Mouse (Mus musculus) retina, postnatal 7 days (tissue): ENCODE data around the gene Nfe2l2.

ENCODE experiments used
- DNase-seq: peaks from one replicate; pipeline ENCODE4 v3.0.0-alpha.2; 2012; ENCODE audit warnings: low read depth, low spot score

Gene Nfe2l2

DNA sequence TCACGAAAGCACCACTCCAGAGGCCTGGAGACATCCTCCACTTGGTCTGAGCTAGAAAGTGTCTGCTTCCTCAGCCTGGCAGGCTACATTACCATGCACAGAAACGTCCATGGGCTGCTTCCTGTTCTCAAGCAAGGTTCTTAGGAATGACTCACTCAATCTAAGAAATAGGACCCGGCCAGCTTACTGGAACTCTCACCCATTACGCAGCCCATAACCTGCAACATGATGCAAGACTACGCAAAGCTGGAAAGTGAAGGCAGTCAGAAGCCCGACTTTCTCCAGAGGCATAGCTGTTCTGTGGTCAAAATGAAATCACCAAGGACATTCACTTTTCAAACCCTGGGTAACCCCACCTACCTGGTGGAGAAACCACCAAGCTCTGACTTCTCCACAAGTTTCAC, 19.0 kb downstream of the Nfe2l2 start:
- DNase-seq = no peak

DNA sequence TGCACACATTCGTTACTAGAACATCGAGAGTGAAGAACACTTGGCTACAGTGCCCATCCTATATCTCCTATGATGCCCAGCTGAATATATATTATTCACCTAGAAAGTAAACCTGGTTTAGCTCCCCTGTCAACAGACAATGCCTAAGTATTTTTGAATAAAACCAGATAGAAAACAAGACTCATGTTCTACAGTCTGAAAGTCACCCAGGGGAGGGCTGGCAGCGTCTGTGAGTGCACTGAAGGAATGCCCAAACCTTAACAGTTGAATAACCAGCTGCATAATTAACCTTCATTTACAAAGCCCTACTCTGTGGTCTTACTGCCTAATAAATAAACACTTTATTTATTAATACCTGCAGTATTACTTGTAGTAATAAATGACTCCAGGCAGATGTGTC, 19.9 kb downstream of the Nfe2l2 start:
- no peak for DNase-seq

DNA sequence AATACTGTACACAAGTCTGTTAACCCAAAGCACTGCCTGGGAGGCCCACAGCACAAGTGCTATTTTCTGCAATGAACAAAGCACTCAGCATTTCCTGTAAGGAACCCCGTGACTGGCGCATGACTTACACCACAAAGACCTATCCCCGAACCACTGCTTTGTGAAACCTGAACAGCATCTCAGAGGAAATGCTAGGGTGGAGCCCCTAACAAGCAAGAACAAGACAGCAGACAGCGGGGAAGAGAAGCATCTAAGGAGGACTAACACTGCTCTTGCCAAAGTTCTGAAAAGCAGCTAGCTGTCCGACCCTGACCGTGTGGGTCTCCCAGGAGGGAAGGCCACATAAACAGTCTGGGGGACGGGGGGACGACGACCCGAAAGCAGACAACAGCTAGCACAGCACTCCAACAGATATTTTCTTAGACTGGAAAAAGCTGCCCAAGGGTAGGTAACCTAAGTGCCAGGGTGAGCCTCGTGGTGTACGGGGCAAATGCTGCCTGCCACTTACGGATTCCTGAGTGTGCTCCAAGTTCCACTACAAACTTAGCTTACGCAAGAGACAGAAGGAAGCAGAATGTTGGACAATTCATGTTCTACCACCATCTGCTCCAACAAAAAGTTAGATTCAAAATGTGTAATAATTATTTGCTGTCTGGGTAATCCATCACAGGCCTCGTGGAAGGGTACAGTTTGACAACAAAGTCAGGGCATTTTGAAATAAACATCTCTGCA, 21.3 kb downstream of the Nfe2l2 start:
- no peak for DNase-seq

DNA sequence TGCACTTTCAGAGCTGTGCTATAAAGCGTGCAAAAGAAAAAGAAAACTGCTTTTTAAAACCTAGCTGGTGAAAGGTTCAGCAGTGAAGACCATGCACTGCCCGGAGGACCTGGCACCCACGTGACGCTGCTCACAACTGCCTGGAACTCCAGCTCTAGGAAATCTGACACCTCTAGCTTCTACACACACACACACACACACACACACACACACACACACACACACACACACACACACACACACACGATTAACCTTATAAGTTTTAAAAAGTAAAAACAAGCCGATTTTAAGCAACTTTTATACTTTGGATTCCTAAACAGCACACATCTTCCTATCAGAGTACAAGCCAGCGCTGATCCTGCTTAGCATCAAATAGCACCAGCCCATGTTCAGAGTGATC, 23.0 kb downstream of the Nfe2l2 start:
- DNase-seq = no peak

DNA sequence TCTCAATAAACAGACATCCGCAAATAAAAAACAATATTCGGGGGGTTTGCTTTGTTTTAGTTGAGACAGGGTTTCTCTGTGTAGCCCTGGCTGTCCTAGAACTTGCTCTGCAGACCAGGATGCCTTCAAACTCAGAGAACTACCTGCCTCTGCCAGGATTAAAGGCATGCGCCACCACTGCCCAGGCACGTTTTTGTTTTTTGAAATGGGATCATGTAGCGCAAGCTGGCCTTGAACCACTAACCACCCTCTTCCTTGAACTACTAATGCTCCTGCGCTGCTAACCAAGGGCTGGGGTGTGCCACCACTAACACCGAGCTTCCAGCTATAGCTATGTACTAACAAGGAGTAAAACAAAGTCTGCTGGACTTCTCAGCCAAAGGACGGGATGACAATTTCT, 24.5 kb downstream of the Nfe2l2 start:
- DNase-seq = no peak

DNA sequence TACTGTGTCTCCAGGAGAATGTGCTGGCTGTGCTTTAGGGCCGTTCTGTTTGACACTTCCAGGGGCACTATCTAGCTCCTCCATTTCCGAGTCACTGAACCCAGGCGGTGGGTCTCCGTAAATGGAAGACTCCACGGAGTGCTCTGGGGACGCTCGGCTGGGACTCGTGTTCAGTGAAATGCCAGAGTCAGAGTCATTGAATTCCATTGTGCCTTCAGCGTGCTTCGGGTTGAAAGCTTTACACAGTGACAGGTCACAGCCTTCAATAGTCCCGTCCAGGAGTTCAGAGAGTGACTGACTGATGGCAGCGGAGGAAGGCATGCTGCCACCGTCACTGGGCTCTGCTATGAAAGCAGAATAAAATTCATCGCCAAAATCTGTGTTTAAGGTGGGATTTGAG, 27.9 kb downstream of the Nfe2l2 start:
- no peak for DNase-seq

DNA sequence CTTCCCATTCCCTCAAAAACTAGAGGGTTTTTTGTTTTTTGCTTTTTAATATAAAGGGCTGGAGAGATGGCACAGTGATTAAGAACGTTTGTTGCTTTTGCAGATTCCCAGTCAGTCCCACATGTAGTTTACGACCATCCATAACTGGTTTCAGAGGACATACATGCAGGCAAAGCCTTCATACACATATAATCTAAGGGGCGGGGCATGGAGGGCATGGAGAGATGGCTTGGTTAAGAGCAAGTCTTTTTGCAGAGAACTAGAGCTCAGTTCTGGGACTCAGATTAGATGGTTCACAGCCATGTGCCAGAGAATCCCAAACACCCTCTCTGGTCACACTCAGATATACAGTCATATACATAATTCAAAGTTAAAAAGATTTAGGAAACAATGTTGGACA, 31.9 kb downstream of the Nfe2l2 start:
- no peak for DNase-seq

DNA sequence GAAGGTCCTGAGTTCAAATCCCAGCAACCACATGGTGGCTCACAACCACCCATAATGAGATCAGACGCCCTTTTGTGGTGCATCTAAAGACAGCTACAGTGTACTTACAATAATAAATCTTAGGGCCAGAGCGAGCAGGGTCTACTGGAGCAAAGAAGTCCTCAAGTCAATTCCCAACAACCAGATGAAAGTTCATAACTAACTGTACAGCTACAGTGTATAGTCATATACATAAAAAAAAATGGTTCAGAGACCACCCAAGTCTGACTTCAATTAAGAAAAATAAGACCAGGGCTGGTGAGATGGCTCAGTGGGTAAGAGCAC, 33.1 kb downstream of the Nfe2l2 start:
- no peak for DNase-seq

DNA sequence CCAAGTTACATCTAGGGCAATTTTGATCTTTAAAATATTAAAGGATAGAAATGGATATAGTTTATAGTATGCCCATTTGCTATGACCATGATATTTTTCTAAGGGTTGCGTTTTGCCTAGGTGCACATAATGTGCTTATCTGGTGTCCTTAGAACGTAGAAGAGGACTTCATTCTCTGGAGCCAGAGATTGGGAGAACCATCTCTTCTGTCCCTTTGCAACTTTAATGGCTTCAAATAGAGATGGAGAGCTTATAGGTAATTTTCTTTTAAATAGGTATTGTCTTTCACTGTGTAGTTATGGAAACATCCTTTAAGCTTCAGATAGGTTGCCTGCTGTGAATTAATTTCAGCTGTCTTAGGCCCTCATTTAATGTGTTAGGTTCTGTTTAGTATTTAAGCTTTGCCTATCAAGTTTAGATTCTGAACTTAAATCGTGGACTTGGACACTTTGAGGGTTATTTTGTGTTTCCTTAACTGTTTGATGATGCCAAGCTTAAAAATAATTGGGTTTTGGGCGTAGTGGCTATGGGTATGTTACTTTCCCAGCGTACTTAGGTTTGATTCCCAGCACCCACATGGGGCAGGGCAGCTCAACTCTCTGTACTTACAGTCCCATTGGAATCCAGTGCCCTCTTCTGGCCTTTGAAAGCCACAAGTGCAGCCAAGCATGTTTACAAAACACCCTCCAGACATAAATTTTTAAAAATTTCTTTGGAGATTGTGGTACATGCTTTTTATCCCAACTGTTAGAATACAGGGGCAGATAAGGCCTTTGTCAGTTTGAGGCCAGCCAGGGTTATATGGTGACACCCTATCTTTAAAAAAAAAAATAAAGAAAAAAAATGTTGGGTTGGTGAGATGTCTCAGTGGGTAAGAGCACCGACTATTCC, 33.8 kb downstream of the Nfe2l2 start:
- no peak for DNase-seq

DNA sequence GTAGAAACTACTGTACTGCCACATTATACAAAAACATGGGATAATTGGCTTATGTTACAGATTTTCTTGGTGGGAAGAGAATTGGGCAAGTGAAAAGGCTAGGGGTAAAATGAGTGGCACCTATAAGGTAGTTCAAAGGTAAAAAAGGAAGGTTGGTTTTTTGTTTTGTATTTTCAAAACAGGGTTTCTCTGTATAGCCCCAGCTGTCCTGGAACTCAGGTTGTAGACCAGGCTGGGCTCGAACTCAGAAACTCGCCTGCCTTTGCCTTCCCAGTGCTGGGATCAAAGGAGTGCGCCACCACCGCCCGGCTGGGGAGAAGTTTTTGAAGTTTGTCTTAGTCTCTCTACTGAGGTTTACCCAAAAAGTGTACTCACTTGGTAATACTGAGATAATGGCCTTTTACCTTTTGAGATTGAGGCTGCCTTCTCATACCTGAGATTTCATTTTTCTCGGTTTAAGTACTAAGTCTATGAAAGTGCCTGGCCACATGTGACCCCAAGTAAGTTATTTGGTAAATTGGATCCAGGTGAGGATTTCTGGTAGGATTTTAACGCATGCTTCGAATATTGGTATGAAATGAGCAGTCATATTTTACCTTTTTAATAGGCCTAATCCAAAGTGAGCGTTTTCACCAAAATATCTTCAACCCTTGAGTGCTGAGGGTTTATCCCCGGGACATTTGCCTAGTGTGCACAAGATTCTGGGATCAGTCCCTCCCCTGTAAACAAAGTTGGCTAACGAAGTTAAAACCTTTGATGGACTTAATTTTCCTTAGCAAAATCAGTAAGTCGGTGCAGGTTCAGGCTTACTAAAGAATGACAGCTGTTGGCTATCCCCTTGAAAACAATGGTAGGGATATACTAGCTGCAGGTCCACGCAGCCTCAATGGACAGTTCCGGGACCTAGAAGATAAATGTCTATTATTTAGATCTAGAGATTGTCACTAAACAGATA, 34.7 kb downstream of the Nfe2l2 start:
- DNase-seq = no peak

DNA sequence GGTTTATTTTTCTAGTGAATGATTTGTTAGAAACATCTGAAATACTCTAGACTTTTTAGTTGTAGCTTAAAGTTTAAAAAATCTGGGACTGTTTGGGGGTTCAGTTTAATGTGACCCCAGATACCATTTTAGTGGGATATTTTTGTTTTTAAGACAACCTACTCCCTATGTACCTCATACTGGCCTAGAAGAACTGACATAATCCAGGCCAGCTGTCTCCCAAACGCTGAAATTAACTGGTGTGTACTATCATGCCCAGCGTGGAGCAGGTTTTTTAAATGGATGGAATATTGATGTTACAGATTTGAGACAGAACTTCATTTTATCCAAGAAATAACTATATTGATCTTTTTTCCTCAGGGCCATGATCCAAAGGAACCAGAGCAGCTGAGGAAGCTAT, 43.3 kb downstream of the Nfe2l2 start:
- DNase-seq = no peak

DNA sequence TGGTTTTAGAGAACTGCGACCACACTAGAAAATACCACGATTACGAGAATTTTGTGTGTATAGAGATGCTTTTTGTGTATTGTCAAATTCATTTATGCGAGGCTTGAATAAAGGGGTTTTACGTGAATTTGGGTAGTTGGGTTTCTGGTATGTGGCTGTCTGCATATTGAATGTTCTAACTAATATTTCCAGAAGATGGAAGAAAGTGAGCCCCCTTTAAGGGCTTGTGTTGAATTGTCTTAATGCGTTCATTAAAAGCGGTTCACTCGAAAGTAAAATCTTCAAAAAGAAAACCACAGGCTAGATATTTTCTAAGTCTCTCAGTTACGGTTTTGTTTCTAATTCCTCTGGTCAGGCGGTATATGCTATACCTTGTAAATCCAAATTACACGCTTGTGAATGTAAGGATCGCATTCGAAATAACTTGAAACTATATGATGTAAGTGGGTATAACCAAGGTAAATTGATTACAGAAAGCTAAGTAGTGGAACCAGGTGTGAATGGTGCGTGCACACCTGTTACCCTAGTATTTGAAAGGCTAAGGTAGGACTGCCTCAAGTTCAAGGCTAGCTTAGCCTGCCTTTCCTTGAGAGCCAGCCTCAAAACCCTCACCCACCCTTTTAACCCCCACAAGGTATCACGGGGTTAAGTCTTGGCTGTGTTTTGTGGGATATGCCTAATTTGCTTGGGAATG, 44.0 kb downstream of the Nfe2l2 start:
- no peak for DNase-seq

DNA sequence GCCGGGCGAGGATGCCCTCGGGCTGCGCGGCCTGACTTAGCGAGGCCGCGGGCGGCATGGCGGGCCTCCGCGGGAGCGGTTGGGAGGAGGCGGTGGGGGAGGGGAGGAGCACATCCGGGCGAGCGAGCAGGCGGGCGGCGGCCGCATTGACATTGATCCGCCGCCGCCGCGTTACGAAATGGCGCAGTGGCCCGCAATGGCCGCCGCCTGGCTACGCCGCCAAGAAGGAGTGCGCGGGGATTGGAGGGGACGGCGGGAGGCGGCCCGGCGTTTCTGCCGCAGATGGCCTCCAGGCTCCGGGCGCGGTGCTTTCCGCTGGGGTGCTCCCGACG, 44.8 kb downstream of the Nfe2l2 start:
- peak; percentile 85 for DNase-seq

DNA sequence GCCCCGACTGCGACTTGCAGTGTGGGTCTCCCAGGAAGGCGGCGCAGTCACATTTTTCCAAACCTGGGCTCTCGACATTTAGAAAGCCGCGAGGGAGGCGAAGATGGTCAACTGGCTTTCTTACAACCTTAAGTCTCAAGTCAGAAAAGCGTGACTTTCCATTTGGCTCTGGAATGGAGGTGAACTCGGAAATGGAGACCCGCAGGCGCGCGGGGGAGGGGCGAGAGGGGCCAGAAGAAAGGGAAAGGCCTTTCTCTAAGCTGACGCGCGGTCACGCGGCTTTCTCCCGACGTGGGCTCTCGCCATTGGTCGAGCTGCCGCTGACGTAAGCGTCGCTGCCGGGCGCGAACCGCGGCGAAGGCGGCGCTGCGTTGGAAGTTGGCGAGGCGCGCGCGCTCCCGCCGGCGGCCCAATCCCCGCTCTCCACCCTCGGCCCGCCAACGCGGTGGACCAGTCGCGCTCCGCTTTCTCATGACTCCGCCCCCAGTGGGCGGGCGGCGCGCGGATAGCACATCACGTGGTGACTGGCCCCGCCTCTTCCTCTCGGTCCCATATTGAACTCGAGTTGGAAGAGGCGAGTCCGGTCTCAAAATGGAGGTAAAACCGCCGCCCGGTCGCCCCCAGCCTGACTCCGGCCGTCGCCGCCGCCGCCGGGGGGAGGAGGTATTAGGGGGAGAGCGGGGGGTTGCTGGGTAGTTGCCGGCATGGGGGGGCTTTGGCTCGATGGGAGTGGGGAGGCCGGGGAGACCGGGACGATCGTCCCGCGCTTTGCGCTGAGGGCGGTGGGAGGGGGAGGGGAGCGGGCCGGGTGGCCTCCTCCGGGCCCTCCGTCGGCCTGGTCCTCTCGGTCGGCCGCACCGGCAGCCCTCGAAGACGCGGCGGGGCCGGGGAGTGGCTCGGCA, 45.5 kb downstream of the Nfe2l2 start, which contains the start of gene Hnrnpa3:
TSS of gene Hnrnpa3 (plus strand) at position 535 of the 902 bp plus-strand sequence.
- DNase-seq = peak; percentile 99

DNA sequence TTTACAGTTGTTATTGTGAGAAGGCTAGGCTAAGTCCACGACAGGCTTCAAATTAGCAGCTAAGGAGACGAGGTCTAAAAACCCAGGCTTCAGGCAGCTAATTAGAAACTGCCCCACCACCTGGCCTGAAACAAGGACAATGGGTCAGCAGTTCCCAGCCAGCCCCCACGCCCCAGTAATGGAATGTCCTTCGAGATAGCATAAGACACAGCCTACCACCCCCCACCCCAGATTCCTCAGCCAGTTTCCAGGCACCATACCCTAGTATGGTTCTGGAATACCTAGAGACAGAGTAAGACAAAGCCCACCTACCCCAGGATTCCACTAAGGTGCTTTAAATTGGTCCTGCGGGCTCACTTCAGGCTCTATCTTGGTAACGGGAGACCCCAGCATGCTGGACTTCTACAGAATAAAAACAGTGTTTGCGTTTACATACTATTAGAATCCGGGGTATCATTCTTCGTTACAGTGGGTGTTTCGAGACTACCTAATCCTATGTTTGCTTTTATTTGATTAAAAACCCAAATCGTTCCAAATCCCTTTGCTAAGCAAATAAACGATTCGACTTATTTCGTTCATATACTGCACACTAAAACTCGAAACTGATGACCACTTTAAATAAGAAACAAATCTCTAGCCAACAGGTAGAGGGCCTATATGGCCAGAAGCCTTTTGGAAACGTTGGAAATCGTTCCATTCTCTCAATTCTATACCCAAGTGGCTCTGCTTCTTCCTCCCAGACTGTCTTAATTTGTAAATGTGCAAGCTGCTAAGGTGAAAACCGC, 46.3 kb downstream of the Nfe2l2 start:
- DNase-seq = no peak

DNA sequence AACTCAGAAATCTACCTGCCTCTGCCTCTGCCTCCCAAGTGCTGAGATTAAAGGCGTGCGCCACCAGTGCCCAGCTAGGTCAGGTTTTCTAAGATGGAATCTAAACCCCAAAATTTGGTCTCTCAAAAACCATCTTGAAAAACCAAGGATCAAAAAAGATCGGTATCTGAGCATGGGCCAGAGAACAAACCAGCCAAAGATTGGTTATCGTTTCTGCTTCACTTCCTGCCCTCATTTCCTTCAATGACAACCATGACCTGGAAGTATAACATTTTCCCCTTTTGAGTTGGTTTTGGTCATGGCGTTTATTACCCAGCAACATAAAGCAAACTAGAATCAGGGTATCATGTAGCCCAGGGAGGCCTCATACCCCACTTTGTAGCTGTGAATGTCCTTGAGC, 47.5 kb downstream of the Nfe2l2 start:
- DNase-seq = no peak

DNA sequence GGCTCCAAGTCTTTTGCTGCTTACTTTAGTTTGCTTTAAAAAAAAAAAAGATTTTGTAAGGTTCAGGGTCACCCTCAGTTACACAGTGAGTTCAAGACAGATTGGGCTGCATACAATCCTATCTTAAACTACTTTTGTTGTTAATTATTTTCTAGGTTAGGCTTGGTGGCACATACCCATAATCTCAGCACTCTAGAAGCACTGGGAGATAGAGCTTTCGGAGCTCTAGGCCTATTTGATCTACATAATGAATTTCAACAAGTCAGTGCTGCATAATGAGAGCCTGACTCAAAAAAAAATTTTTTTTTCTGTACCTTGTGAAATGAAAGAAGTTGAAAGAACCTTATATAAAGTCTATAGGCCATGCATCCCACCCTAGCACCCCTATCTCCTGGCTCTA, 49.8 kb downstream of the Nfe2l2 start:
- no peak for DNase-seq

DNA sequence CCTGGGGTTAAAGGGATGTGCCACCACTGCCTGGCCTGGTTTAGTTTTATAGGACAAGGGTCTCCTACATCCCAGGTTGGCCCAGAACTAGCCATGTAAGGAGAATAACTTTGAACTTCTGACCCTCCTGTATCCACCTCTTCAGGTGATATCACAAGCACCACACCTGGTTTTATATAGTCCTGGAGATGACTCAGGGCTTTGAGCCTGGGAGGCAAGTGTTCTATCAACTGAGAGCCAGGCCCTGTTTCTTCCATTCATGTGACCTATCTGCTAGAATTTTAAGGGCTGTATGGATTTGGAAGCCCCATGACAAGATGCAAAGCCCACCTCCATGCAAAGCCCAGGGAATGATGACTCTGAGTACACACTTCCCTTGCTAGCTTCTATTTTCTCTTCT, 51.3 kb downstream of the Nfe2l2 start:
- DNase-seq = no peak

DNA sequence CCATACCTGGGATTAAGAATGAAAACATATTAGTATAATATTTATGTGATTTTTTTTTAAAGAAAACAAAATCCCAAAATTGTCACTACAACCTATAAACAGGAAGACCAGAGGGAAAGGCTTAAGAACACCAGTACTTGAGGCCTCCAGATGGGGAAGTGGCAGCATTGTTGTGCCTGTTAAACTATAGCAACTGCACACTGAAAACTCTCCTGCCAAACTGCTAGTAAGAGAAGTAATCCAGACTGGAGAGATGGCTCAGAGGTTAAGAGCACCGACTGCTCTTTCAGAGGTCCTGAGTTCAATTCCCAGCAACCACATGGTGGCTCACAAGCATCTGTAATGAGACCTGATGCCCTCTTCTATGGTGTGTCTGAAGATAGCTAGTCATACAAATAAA, 54.0 kb downstream of the Nfe2l2 start:
- no peak for DNase-seq

DNA sequence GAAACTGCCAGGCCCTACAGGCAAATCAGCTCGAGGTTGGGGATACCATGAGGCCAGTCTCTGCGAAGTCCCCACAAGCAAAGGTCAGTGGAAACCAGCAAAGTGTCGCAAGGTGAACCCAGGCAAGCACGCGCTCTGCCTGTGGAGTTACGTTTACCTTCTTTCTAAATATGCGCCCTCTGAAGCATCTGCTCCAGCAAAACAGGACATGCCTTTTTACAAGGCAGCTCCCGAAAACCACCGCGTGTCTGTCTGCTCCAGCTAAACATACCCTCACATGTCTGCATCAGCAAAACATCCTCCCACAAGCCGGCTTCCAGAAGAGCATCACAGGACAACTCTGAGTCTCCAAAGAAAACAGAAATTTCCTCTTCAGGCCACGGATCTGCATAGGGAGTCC, 59.2 kb downstream of the Nfe2l2 start:
- DNase-seq = no peak
